Mouse (Mus musculus): ENCODE measurements around the gene Prkcd.

DNA sequence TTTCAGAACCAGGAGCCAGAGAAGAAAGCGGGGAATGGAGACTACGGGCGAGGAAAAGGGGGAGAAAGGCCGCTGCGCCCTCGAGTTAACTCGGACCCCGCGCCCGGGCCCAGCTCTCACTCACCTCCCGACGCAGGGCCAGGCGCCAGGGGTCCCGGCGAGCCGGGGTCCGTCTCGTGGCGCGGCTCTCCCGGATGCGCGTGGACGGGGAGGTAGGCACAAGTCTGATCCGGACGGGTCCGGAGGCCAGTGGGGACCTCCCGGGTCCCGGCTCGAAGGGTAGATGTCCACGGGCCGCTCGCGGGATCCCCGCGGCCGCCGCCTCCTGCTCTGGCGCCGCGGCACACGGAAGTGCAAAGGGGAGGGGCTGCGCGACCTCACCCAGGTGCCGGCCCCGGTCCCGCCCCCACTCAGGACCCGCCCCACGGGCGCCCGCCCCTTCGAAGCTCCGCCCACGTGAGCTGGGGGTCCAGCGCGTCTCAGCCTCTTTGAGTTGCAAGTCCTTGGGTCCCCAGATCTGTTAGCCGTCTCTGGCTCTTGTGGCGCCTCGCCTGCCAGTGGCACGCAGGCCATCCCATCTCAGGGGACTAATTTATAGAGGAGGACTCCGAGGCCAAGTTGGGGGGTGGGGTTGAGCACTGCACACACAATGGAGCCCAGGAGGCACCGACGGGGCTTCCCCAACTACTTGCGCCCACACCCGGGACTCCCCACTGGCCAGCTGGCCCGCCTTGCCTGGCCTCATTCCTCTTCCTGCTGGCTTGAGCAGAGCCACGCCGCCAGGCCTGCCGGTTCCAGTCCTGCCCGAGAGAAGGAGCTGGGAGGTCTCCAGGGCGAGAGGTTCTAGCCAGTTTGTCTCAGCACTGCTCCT is at the start of gene Prkcd:
- TF ChIP-seq CTCF (IDR thresholded peaks at IDR 0.05; ENCODE audit: extremely low read depth, insufficient read depth, insufficient read length, insufficient replicate concordance): no peak
- peak; percentile 81 for TF ChIP-seq POLR2A (IDR thresholded peaks at IDR 0.05; ENCODE audit: low read depth, low read length)

Data from spleen, adult 2 months (tissue).